Mouse (Mus musculus) G1E (cell line): ENCODE measurements around the gene Rpl35.

Experiments
- CTCF ChIP-seq: IDR thresholded peaks from 2 replicates; pipeline ENCODE4 v1.5.1; 2012; ENCODE audit warnings: low read depth, low read length, inconsistent platforms, mixed read lengths
- GATA1 ChIP-seq: IDR thresholded peaks from 2 replicates; pipeline ENCODE4 v1.6.1; 2012; ENCODE audit warnings: borderline replicate concordance, low read length, inconsistent platforms, mixed read lengths
- POLR2AphosphoS5 ChIP-seq: IDR thresholded peaks from 2 replicates; pipeline ENCODE4 v1.6.1; 2012; ENCODE audit warnings: low read depth, low read length, inconsistent platforms; ENCODE audit not compliant: insufficient replicate concordance
- TAL1 ChIP-seq: conservative IDR thresholded peaks from 2 replicates; pipeline ENCODE4 v1.6.1; 2012; ENCODE audit warnings: low read depth, low read length, inconsistent platforms, mixed read lengths

DNA sequence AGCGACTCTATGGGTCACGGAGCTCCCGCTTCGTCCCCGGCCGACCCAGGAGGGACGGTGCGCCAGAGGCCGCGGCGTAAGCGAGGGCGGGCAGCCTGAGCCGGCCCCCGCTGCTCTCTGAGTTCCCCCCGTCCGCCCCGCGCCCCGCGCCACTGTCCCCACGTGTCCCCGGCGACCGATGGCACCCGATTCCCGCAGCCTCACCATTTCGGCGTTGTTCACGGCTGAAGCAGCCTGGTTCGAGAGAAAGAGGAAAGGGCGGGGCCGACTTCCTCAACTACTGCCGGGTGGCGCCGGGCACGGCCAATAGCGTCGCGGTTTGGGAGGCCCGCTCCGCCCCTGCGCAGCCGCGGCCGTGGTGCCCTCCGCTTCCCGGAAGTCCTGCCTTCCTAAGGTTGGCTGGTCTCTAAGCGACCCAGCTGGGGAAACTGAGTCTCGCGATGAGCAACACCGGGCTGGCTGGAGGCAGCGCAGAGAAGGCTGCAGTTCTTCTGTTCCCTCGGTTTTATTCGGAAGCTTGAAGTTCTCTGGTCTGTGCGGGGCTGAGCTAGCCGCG is 466 bp downstream of the Rpl35 start, which contains the start of gene Arpc5l:
- TF ChIP-seq CTCF (no peak), TAL1 (no peak), POLR2AphosphoS5 (no peak), GATA1 (no peak)
